Comparison of ENCODE assay signal across 12 mouse cellular contexts in the genomic region with DNA sequence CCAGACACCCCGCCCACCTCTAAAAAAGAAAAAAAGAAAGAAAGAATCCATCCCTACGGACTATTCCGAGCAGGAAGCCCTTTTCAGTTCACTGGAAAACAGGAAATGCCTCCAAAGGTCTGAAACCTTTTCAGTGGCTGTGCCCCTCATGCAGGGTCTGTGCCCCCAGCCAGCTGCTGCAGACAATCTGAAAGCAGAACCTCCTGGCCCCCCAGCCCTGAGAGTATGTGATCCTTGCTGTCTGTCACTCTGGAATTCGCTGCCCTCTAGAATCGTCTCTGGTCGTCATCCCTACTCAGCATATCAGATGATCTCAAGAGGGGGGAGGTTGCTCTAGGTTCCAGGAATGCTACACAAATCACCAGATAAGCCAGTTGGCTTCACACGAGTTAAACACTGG.
DNase-seq lines count a peak whose midpoint lies in the region; ATAC-seq and TF ChIP-seq lines count a peak whose summit lies in the region.
"Had no signal": no experiment of that assay in that cellular context is flagged by ENCODE, and none has a peak within 500 bp of the region (broad histone marks: within the 10 kb centered on the region; RNA-seq: fewer than 3 reads in every experiment).

No protein-coding gene starts in this region.

- H3K9me3 ChIP-seq in heart, embryonic 14.5 days (ENCODE audit: control insufficient read depth, low read length) = no peaks in the 10 kb centered on the region
- H3K9me3 ChIP-seq: forebrain, embryonic 15.5 days; intestine, embryonic 15.5 days; lung, embryonic 15.5 days had no signal

- peak; percentile 13 for DNase-seq in lung, adult 2 months
- DNase-seq in lung, adult 18-20 months = no peak
- peak; percentile 57 for DNase-seq in kidney, postnatal 10 days
- peak; percentile 66 for DNase-seq in yolk sac, embryonic 10.5 days (ENCODE audit: low spot score)
- DNase-seq in layer of hippocampus, postnatal 25 days (ENCODE audit: extremely low spot score in 1 of 2, low spot score in 1 of 2) = no peak
- no peak for DNase-seq in adrenal gland, postnatal 25 days

- H3K36me3 ChIP-seq in heart, embryonic 14.5 days (ENCODE audit: control insufficient read depth, insufficient read depth, low read length) = no peaks in the 10 kb centered on the region
- H3K36me3 ChIP-seq: forebrain, embryonic 15.5 days; intestine, embryonic 15.5 days; lung, embryonic 15.5 days had no signal

- ATAC-seq in heart, embryonic 14.5 days (ENCODE audit: insufficient number of reproducible peaks, insufficient read depth, low FRiP score, low read depth) = no peak
- ATAC-seq: forebrain, embryonic 15.5 days; intestine, embryonic 15.5 days had no signal

- TF ChIP-seq POLR2A in lung, adult 2 months (IDR thresholded peaks at IDR 0.05; ENCODE audit: borderline replicate concordance, extremely low read depth, low read depth, low read length) = no peak

- no peak for TF ChIP-seq CTCF in lung, adult 2 months (IDR thresholded peaks at IDR 0.05; ENCODE audit: insufficient read depth, low read length)

- H3K27me3 ChIP-seq in heart, embryonic 14.5 days (ENCODE audit: control insufficient read depth, insufficient read depth, low read length) = no peaks in the 10 kb centered on the region
- H3K27me3 ChIP-seq: CH12.LX; forebrain, embryonic 15.5 days; intestine, embryonic 15.5 days; lung, embryonic 15.5 days had no signal

- H3K4me3 ChIP-seq in lung, adult 2 months (replicated peaks; ENCODE audit: extremely low read depth, low read depth, low read length) = no peak overlapping the region
- H3K4me3 ChIP-seq in heart, embryonic 14.5 days (ENCODE audit: control insufficient read depth in 1 of 2, insufficient read depth in 1 of 2, low read depth in 1 of 2, low read length in 2 of 2) = no peak overlapping the region
- H3K4me3 ChIP-seq: forebrain, embryonic 15.5 days; intestine, embryonic 15.5 days; lung, embryonic 15.5 days; myocyte had no signal

- peaks cover 3% of the 10 kb centered on the region; the same call in 1 of the 2 replicates for H3K4me1 ChIP-seq in lung, adult 2 months (ENCODE audit: control insufficient read depth, insufficient read depth, low read length)
- H3K4me1 ChIP-seq in heart, embryonic 14.5 days (ENCODE audit: control insufficient read depth in 2 of 2, insufficient read depth in 2 of 2, low read length in 2 of 2) = peaks cover 9 to 12% of the 10 kb centered on the region in 2 experiments
- H3K4me1 ChIP-seq: forebrain, embryonic 15.5 days; intestine, embryonic 15.5 days had no signal

- no peak overlapping the region for H3K9ac ChIP-seq in heart, embryonic 14.5 days (ENCODE audit: low read length)
- H3K9ac ChIP-seq: forebrain, embryonic 15.5 days; intestine, embryonic 15.5 days; lung, embryonic 15.5 days had no signal

- 24% methylated on average over 7 of the region's 7 CpGs for WGBS in lung, adult 2 months
- 19% methylated on average over 7 of the region's 7 CpGs for WGBS in heart, embryonic 14.5 days

- H3K27ac ChIP-seq in heart, embryonic 14.5 days (replicated peaks in 1 of 2; ENCODE audit: control insufficient read depth in 1 of 2, insufficient read depth in 1 of 2, low read depth in 2 of 2, low read length in 2 of 2) = peak overlapping the region in 1 of 2 experiments; percentile 4; a peak in 1 of 4 replicates
- H3K27ac ChIP-seq: forebrain, embryonic 15.5 days; intestine, embryonic 15.5 days; lung, embryonic 15.5 days had no signal

- peak overlapping the region; percentile 31 for H3K4me2 ChIP-seq in heart, embryonic 14.5 days (ENCODE audit: low read length)
- H3K4me2 ChIP-seq: forebrain, embryonic 15.5 days; intestine, embryonic 15.5 days; lung, embryonic 15.5 days had no signal

Comparison
In these comparisons a context has a peak if more than half of its experiments do, and no peak if none do; other contexts are left out.
1. DNase-seq: peak in lung, adult 2 months (single experiment), kidney, postnatal 10 days (single experiment) and yolk sac, embryonic 10.5 days (single experiment); none in lung, adult 18-20 months (0 of 2), layer of hippocampus, postnatal 25 days (0 of 2) and adrenal gland, postnatal 25 days (single experiment).